Comparison of ENCODE assay signal across 11 mouse cellular contexts in genomic region chrX:134374190-134374589, GRCm38 (mm10). TPM values are rescaled to one million over a fixed set of nuclear protein-coding genes. Genes with fewer than 3 reads are reported as not detected.
"Had no signal": no experiment of that assay in that cellular context is flagged by ENCODE, and none has a peak within 500 bp of the region (broad histone marks: within the 10 kb centered on the region; RNA-seq: fewer than 3 reads in every experiment).

No protein-coding gene starts in this region.

- H3K27me3 ChIP-seq: liver, embryonic 13.5 days had no signal

- H3K4me3 ChIP-seq: liver, embryonic 13.5 days had no signal

- H3K9ac ChIP-seq: liver, embryonic 13.5 days had no signal

- H3K4me2 ChIP-seq: liver, embryonic 13.5 days; midbrain, embryonic 11.5 days had no signal

- H3K4me1 ChIP-seq: liver, embryonic 13.5 days had no signal

- DNase-seq: kidney, adult 9 months; kidney, postnatal 14 days; kidney, postnatal 4 days; liver, embryonic 13.5 days; lung, adult 2 months; midbrain, embryonic 14.5 days; right cerebral cortex, postnatal 4 days; thymus, adult 18-20 months; thymus, postnatal 36 days had no signal

- H3K36me3 ChIP-seq: liver, embryonic 13.5 days had no signal

- H3K27ac ChIP-seq: liver, embryonic 13.5 days had no signal

- H3K9me3 ChIP-seq: liver, embryonic 13.5 days had no signal

RNA-seq across cellular contexts. Expression of gene Drp2, which starts 30.2 kb away (rescaled TPM):
- polyA plus RNA-seq: liver, adult 2 months had no signal
